Mouse (Mus musculus) heart, embryonic 16.5 days (tissue): ENCODE data around the gene Prdx5. TPM values are rescaled to one million over a fixed set of nuclear protein-coding genes. Genes with fewer than 3 reads are reported as not detected.
A peak's percentile ranks its signal among the peaks of the same experiment; 100 is the strongest.

ENCODE experiments used
- ATAC-seq: fragments of 200-750 bp; cut with Nextera tagmentation; replicated peaks from 2 replicates; pipeline ENCODE4 v1.8.0; 2017; ENCODE audit warnings: moderate number of reproducible peaks; ENCODE audit not compliant: insufficient read depth, low FRiP score; ENCODE audit errors: extremely low read depth
- H3K27ac ChIP-seq: fragments of 300-500 bp; sonication (generic); 2 replicates; pipeline ENCODE4 v1.5.1; 2014; ENCODE audit warnings: mild to moderate bottlenecking, low read length, control low read depth, moderate library complexity
- H3K27me3 ChIP-seq: fragments of 300-500 bp; sonication (generic); 2 replicates; pipeline ENCODE4 v1.6.1; 2014; ENCODE audit warnings: low read length, mixed read lengths; ENCODE audit not compliant: control insufficient read depth, insufficient read depth
- H3K36me3 ChIP-seq: fragments of 300-500 bp; sonication (generic); 2 replicates; pipeline ENCODE4 v1.6.1; 2014; ENCODE audit not compliant: control insufficient read depth, insufficient read depth
- H3K4me1 ChIP-seq: fragments of 300-500 bp; sonication (generic); 2 replicates; pipeline ENCODE4 v1.6.1; 2014; ENCODE audit warnings: low read length, mixed read lengths; ENCODE audit not compliant: control insufficient read depth, insufficient read depth
- H3K4me2 ChIP-seq: fragments of 300-500 bp; sonication (generic); 2 replicates; pipeline ENCODE4 v1.6.1; 2014; ENCODE audit warnings: low read depth, mild to moderate bottlenecking, control low read depth, low read length
- H3K4me3 ChIP-seq: fragments of 300-500 bp; sonication (generic); 2 replicates; pipeline ENCODE4 v1.5.1; 2014; ENCODE audit warnings: mild to moderate bottlenecking, control low read depth, low read length
- H3K9ac ChIP-seq: fragments of 300-500 bp; sonication (generic); 2 replicates; pipeline ENCODE4 v1.6.1; 2014; ENCODE audit warnings: low read length, control low read depth
- H3K9me3 ChIP-seq: fragments of 300-500 bp; sonication (generic); replicated peaks from 2 replicates; pipeline ENCODE4 v1.6.1; 2016; ENCODE audit warnings: low read length; ENCODE audit not compliant: control insufficient read depth
- WGBS: fragments of 180-500 bp; shearing (Covaris S2); extraction: QIAGEN DNeasy Blood & Tissue Kit; methylation state at CpG from one replicate; pipeline ENCODE4 v1.1.7; 2014; 5-methylcytosine and 5-hydroxymethylcytosine counted together
- microRNA-seq: library from miRNA; unstranded; fragments of <30 nt; microRNA quantifications from one replicate; pipeline ENCODE4, GENCODE M21; 2017
- polyA plus RNA-seq: library from polyadenylated mRNA; unstranded; fragments of >200 nt; fragmentation: Nextera tagmentation; extraction: Ambion mirVana; gene quantifications from 2 replicates; pipeline ENCODE4 v1.2.1, GENCODE M21; 2015

Gene Prdx5
- polyA plus RNA-seq, 1 experiment from 2014 or later: 415 TPM

DNA sequence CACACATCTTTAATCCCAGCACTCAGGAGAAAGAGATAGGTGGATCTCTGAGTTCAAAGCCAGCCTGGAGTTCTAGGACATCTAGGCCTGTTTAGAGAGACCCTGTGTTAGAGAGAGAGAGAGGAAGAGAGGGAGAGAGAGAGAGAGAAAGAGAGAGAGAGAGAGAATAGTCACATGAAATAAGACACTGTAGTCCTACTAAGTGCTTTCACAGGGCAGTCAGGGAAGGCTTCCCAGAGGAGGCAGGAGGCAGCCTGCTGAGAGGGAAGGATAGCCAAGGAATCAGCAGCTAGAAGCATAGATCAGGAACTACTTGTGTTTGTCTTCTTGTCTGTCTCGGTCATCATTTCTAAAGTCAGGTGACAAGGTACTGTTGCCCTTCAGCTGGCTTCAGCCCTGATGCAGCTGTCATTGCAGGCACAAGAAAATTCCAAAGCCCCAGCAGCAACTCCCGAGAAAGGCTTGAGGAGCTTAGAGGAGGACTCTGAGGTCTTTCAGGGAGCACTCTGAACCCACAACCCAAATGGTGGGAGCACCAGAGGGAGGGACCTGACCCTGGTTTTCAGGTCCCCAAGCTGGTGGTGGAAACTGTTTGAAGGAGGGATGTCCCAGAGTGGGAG is 50.8 kb downstream of the Prdx5 start:
- 65% methylated on average over 2 of the region's 2 CpGs for WGBS
- no peak overlapping the region for H3K27ac ChIP-seq
- no peak overlapping the region for H3K4me3 ChIP-seq
- no peak for ATAC-seq
- no peak overlapping the region for H3K4me2 ChIP-seq
- no peaks in the 10 kb centered on the region for H3K9me3 ChIP-seq
- peaks cover 3% of the 10 kb centered on the region; the same call in 1 of the 2 replicates for H3K4me1 ChIP-seq
- H3K36me3 ChIP-seq: no peaks in the 10 kb centered on the region
- no peak overlapping the region for H3K9ac ChIP-seq
- peaks cover 4% of the 10 kb centered on the region; the same call in 1 of the 2 replicates for H3K27me3 ChIP-seq

DNA sequence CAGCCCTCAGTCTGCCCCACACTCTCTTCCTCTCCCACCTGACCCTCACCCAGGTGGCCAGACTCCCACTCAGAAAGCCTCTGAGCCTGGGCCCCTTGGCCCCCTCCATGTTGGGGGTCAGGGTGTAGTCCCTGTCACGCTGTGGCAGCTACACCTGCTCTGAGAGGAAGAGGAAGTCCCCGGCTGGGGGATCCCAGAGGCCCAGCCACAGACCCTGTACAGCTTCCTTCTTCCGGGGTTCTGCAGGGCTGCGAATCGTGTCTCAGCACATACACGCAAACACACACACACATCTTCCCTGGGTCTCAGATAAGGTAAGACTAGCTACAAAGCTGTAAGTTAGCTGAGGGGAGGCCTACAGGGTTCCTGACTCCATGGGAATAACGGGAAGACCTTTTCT is 51.9 kb downstream of the Prdx5 start, which contains the start of gene Ccdc88b:
Gene Ccdc88b (minus strand): TSS at position 181 of the 400 bp plus-strand sequence.
- no peak within 1 kb of the TSS for H3K27ac ChIP-seq
- H3K4me3 ChIP-seq: peak within 1 kb of the TSS; percentile 22
- H3K36me3 ChIP-seq: no peaks in the 10 kb centered on the region
- H3K27me3 ChIP-seq: peaks cover 4% of the 10 kb centered on the region; the same call in 1 of the 2 replicates
- no peak within 1 kb of the TSS for H3K9ac ChIP-seq
- H3K4me1 ChIP-seq: peaks cover 3% of the 10 kb centered on the region; the same call in 1 of the 2 replicates
- no peaks in the 10 kb centered on the region for H3K9me3 ChIP-seq
- peak within 1 kb of the TSS; percentile 13; the same call in 1 of the 2 replicates for H3K4me2 ChIP-seq
- ATAC-seq: 0 out of 2 replicates have a peak, but pooled peaks have one; percentile 25
- WGBS: 61% methylated on average over 7 of the region's 7 CpGs

DNA sequence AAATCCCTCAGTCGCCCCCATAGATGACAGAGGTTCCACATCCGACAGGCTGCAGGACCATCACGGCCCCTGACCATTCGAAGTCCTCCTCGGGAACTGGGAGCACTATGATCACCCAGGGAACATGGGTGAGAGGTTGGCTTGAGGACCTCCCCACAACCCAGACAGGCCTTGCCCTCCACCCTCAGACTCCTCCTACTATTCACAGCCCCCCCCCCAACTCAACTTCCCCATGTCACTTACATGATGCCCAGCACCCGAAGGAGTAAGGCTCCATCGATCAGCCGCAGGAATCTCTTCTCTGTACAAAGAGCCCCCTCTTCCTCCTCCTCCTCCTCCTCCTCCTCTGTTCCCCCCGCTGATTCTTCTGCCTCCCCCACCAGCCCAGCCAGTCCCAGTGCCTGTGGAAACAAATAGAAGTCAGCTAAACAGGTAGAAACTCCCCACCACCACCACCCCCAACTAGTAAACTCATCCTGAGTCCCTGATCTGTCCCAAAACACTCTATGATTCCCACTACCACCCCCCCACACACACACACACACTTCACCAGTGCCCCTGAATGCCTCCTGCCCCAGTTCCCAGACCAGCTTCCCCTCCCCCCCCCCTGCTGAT is 52.4 kb downstream of the Prdx5 start:
- Histone ChIP-seq H3K4me2 (peak overlapping the region; percentile 6; the same call in 1 of the 2 replicates), H3K4me1 (peaks cover 3% of the 10 kb centered on the region; the same call in 1 of the 2 replicates), H3K4me3 (no peak overlapping the region; the same call in 1 of the 2 replicates), H3K9me3 (no peaks in the 10 kb centered on the region), H3K27me3 (peaks cover 4% of the 10 kb centered on the region; the same call in 1 of the 2 replicates), H3K36me3 (no peaks in the 10 kb centered on the region), H3K9ac (no peak overlapping the region), H3K27ac (no peak overlapping the region)
- WGBS: 70% methylated on average over 9 of the region's 9 CpGs
- no peak for ATAC-seq

DNA sequence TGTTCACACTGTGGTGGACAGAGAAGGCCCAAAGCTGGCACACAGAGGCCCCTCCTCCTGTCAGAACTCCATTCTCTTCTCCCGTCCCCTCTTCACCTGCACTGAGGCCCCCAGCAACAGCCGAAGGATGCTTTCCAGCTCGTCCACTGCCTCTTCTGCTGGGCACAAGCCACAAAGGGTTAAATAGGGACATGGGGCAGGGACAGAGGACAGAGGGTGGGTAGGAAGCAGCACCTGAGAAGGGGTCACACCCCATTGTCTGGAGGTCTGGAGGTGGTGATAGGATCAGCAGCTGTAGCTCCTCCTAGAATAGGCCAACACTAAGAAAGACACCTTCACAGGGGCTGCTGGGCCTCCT is 52.9 kb downstream of the Prdx5 start:
- Histone ChIP-seq H3K9ac (no peak overlapping the region), H3K36me3 (no peaks in the 10 kb centered on the region), H3K27ac (no peak overlapping the region), H3K9me3 (no peaks in the 10 kb centered on the region), H3K4me2 (no peak overlapping the region), H3K27me3 (peaks cover 4% of the 10 kb centered on the region; the same call in 1 of the 2 replicates), H3K4me1 (peaks cover 3% of the 10 kb centered on the region; the same call in 1 of the 2 replicates), H3K4me3 (no peak overlapping the region)
- ATAC-seq: no peak
- 53% methylated on average over 3 of the region's 3 CpGs for WGBS

Small RNA genes within 50 kb of the gene (microRNA-seq; reads per million reads assigned to microRNA genes)
- gene Mir6990: 2.2 reads per million, percentile 5 among the genes with 10 or more reads in this experiment

Other genes with a start within 250 kb of the Prdx5 start
- gene Rps6ka4, start 69.5 kb downstream of the Prdx5 start, polyA plus RNA-seq: 20.0 and 20.5 TPM in 2 replicates
- 1.00 and 3.8 TPM in 2 replicates for gene Ccdc88b, start 51.9 kb downstream of the Prdx5 start, polyA plus RNA-seq
- gene Trmt112, start 408 bp downstream of the Prdx5 start, polyA plus RNA-seq: 80.0 and 93.0 TPM in 2 replicates
- 43.4 and 48.2 TPM in 2 replicates for gene Esrra, start 11.7 kb upstream of the Prdx5 start, polyA plus RNA-seq
- 2.8 and 3.9 TPM in 2 replicates for gene Catsperz, start 15.3 kb upstream of the Prdx5 start, polyA plus RNA-seq
- gene Kcnk4, start 24.4 kb upstream of the Prdx5 start, polyA plus RNA-seq: 0.50 and 0.95 TPM in 2 replicates
- gene Bad, start 31.8 kb upstream of the Prdx5 start, polyA plus RNA-seq: 58.4 and 59.2 TPM in 2 replicates
- gene Gpr137, start 32.4 kb upstream of the Prdx5 start, polyA plus RNA-seq: 20.8 and 22.3 TPM in 2 replicates
- 68.9 and 104 TPM in 2 replicates for gene Ppp1r14b, start 64.9 kb upstream of the Prdx5 start, polyA plus RNA-seq
- 16.8 and 21.1 TPM in 2 replicates for gene Plcb3, start 66.4 kb upstream of the Prdx5 start, polyA plus RNA-seq
- 83.7 and 95.0 TPM in 2 replicates for gene Fkbp2, start 70.4 kb upstream of the Prdx5 start, polyA plus RNA-seq
- 123 and 171 TPM in 2 replicates for gene Vegfb, start 77.5 kb upstream of the Prdx5 start, polyA plus RNA-seq
- gene Dnajc4, start 82.5 kb upstream of the Prdx5 start, polyA plus RNA-seq: 40.3 and 44.1 TPM in 2 replicates
- gene Nudt22, start 86.0 kb upstream of the Prdx5 start, polyA plus RNA-seq: 34.1 and 36.6 TPM in 2 replicates
- 17.0 and 17.3 TPM in 2 replicates for gene Trpt1, start 86.0 kb upstream of the Prdx5 start, polyA plus RNA-seq
- 14.3 and 24.7 TPM in 2 replicates for gene Fermt3, start 109.4 kb upstream of the Prdx5 start, polyA plus RNA-seq
- 195 and 202 TPM in 2 replicates for gene Stip1, start 129.9 kb upstream of the Prdx5 start, polyA plus RNA-seq
- gene Macrod1, start 146.7 kb upstream of the Prdx5 start, polyA plus RNA-seq: 61.0 and 64.3 TPM in 2 replicates
- 1.6 and 1.9 TPM in 2 replicates for gene Flrt1, start 195.6 kb upstream of the Prdx5 start, polyA plus RNA-seq